ENCODE assay signal across 8 mouse cellular contexts in genomic region chr11:88173386-88174025, GRCm38 (mm10). TPM values are rescaled to one million over a fixed set of nuclear protein-coding genes. Genes with fewer than 3 reads are reported as not detected.
DNase-seq lines count a peak whose midpoint lies in the region; ATAC-seq and TF ChIP-seq lines count a peak whose summit lies in the region.
"Had no signal": no experiment of that assay in that cellular context is flagged by ENCODE, and none has a peak within 500 bp of the region (broad histone marks: within the 10 kb centered on the region; RNA-seq: fewer than 3 reads in every experiment).

No protein-coding gene starts in this region.

- no peak overlapping the region for H3K4me3 ChIP-seq in liver, embryonic 11.5 days (ENCODE audit: low read depth, low read length)
- H3K4me3 ChIP-seq in heart, embryonic 16.5 days (ENCODE audit: low read length): no peak overlapping the region
- H3K4me3 ChIP-seq in myocyte: no peak overlapping the region

- H3K4me2 ChIP-seq in liver, embryonic 11.5 days: no peak overlapping the region
- H3K4me2 ChIP-seq in heart, embryonic 16.5 days (ENCODE audit: low read depth, low read length): peak overlapping the region; percentile 21; the same call in 1 of the 2 replicates
- H3K4me2 ChIP-seq in myocyte (ENCODE audit: low read depth): peak overlapping the region; percentile 66

- CTCF ChIA-PET in Patski (lab: Charles Lee): interaction anchor here (1.1 to 1.6 kb wide), 2 partner anchors 12 to 21 kb away, joined by 3 to 4 read pairs; no protein-coding TSS in a partner anchor

- WGBS in liver, embryonic 11.5 days: 16% methylated on average over 8 of the region's 9 CpGs
- 22% methylated on average over 9 of the region's 9 CpGs for WGBS in heart, embryonic 16.5 days

- DNase-seq in liver, embryonic 11.5 days (ENCODE audit: low spot score): no peak
- DNase-seq in liver (no peak), Patski (ENCODE audit: low read depth, low spot score) (no peak)
- DNase-seq in thymus, postnatal 25 days: no peak
- no peak for DNase-seq in left cerebral cortex, postnatal 25 days (ENCODE audit: low spot score in 2 of 2)

- no peak for TF ChIP-seq POLR2A in myocyte (IDR thresholded peaks at IDR 0.05; ENCODE audit: insufficient read length, low read depth)

- POLR2A ChIA-PET in Patski (lab: Charles Lee): interaction anchor here (0.6 to 1.3 kb wide), 4 partner anchors 13 to 582 kb away, joined by 3 to 6 read pairs (median 3); no protein-coding TSS in a partner anchor

- no peak for ATAC-seq in liver, embryonic 11.5 days (replicated peaks; ENCODE audit: low FRiP score)
- peak; percentile 47 for ATAC-seq in Patski
- 0 out of 2 replicates have a peak, but pooled peaks have one; percentile 8 for ATAC-seq in heart, embryonic 16.5 days (replicated peaks; ENCODE audit: extremely low read depth, insufficient read depth, low FRiP score)

- H3K36me3 ChIP-seq in liver, embryonic 11.5 days (ENCODE audit: control insufficient read depth, insufficient read depth, low read length): no peaks in the 10 kb centered on the region
- no peaks in the 10 kb centered on the region for H3K36me3 ChIP-seq in heart, embryonic 16.5 days (ENCODE audit: control insufficient read depth, insufficient read depth)
- no peaks in the 10 kb centered on the region for H3K36me3 ChIP-seq in myocyte (ENCODE audit: control insufficient read depth, insufficient read depth)

- intact Hi-C loops in left cerebral cortex, postnatal 25 days (cut with DNase I): no loop called here

- no peak overlapping the region for H3ac ChIP-seq in myocyte (ENCODE audit: control insufficient read depth, insufficient read length)

- peak overlapping the region; percentile 56 for H3K27ac ChIP-seq in liver, embryonic 11.5 days (ENCODE audit: low read depth, low read length)
- H3K27ac ChIP-seq in heart, embryonic 16.5 days (ENCODE audit: low read length): peak overlapping the region; percentile 77
- H3K27ac ChIP-seq: liver, embryonic 14.5 days had no signal

- no peak overlapping the region for H3K9ac ChIP-seq in liver, embryonic 11.5 days (ENCODE audit: low read depth, low read length)
- peak overlapping the region; percentile 57 for H3K9ac ChIP-seq in heart, embryonic 16.5 days (ENCODE audit: low read length)
- H3K9ac ChIP-seq: liver, embryonic 14.5 days had no signal

- peaks cover 21% of the 10 kb centered on the region for H3K27me3 ChIP-seq in liver, embryonic 11.5 days (replicated peaks; ENCODE audit: control insufficient read depth, insufficient read depth, low read length)
- H3K27me3 ChIP-seq in Patski: no peaks in the 10 kb centered on the region
- H3K27me3 ChIP-seq in heart, embryonic 16.5 days (ENCODE audit: control insufficient read depth, insufficient read depth, low read length): no peaks in the 10 kb centered on the region; the same call in 1 of the 2 replicates
- no peaks in the 10 kb centered on the region for H3K27me3 ChIP-seq in myocyte (ENCODE audit: control insufficient read depth, insufficient read depth, insufficient read length)

- H3K4me1 ChIP-seq in liver, embryonic 11.5 days (replicated peaks; ENCODE audit: control insufficient read depth, insufficient read depth, low read length): peaks cover 16% of the 10 kb centered on the region
- H3K4me1 ChIP-seq in heart, embryonic 16.5 days (ENCODE audit: control insufficient read depth, insufficient read depth, low read length): peaks cover 25% of the 10 kb centered on the region

- in situ Hi-C loops in Patski (cut with MboI; ENCODE audit: low pct_unique_long_range_greater_than_20kb): no loop called here

- no peaks in the 10 kb centered on the region for H3K9me3 ChIP-seq in liver, embryonic 11.5 days (ENCODE audit: control insufficient read depth, low read length)
- H3K9me3 ChIP-seq in heart, embryonic 16.5 days (replicated peaks; ENCODE audit: control insufficient read depth, low read length): no peaks in the 10 kb centered on the region

- TF ChIP-seq CTCF in Patski (IDR thresholded peaks at IDR 0.05): no peak

- no peaks in the 10 kb centered on the region for H3K79me2 ChIP-seq in myocyte (ENCODE audit: control insufficient read depth, insufficient read depth)

TF ChIP-seq in myocyte, 11 proteins besides CTCF, POLR2A, EP300 and RAD21:
- TF ChIP-seq TCF3 (IDR thresholded peaks at IDR 0.05; ENCODE audit: insufficient read length, low read depth) (no peak), REST (IDR thresholded peaks at IDR 0.05; ENCODE audit: insufficient read depth, insufficient read length) (no peak), MAX (IDR thresholded peaks at IDR 0.05; ENCODE audit: low read depth) (no peak), CEBPB (IDR thresholded peaks at IDR 0.05; ENCODE audit: insufficient read depth, poor library complexity, severe bottlenecking) (no peak)

RNA-seq across cellular contexts. Expression of gene Mrps23, which starts 30.7 kb away (rescaled TPM):
- 73.7 and 79.5 TPM in 2 replicates for polyA plus RNA-seq in liver, embryonic 11.5 days (2014; fragmentation: Nextera tagmentation; extraction: Ambion mirVana)
- polyA plus RNA-seq in Patski (2021): 105 TPM
- polyA plus RNA-seq in heart, embryonic 16.5 days (2015; fragmentation: Nextera tagmentation; extraction: Ambion mirVana): 97.6 and 105 TPM in 2 replicates
- 319 TPM for polyA plus RNA-seq in myocyte (2012; fragmentation: generic; extraction: Trizol)
- 10 to 100 TPM; 73.6 to 74.5 TPM for total RNA-seq in left cerebral cortex, postnatal 25 days (2021)
